Mouse (Mus musculus) ES-E14 (cell line): ENCODE measurements at regions not wholly inside any gene's neighbourhood (a gene's known extent, or its start where the extent isn't known, plus 50 kb on each side); places are given as distances from the start of the nearest gene placed in this dataset.

Source experiments
- HCFC1 ChIP-seq: IDR thresholded peaks from 2 replicates; pipeline ENCODE4 v1.6.1; 2012; ENCODE audit warnings: low read length, inconsistent platforms, borderline replicate concordance; ENCODE audit not compliant: insufficient read depth
- ZC3H11A ChIP-seq: IDR thresholded peaks from 2 replicates; pipeline ENCODE4 v1.6.1; 2012; ENCODE audit warnings: low read depth, mild to moderate bottlenecking, inconsistent platforms, low read length, borderline replicate concordance
- ZNF384 ChIP-seq: IDR thresholded peaks from 2 replicates; pipeline ENCODE4 v1.6.1; 2012; ENCODE audit warnings: low read depth, low read length, inconsistent platforms

DNA sequence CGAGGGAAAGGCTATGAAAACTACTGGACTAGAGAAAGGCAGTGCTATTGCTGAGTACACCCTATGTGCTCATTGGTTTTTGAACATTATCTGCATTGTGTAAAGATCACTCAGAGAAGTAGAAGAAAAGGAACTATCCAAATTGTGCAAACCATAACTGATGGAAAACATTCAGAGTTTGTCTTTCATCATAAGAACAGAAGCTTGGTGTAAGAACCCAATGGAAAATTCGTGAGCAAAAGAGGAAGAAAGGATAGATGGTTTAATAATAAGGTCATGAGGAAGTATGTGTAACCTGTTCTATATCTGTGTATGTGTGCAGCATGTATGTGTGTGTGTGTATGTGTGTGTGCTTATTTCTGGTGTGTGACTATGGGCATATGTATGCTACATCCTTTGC is 112.3 kb upstream of the Gm10295 start:
- TF ChIP-seq HCFC1 (no peak), ZNF384 (no peak), ZC3H11A (no peak)
